Mouse (Mus musculus) kidney, postnatal 25 days (tissue): ENCODE measurements at regions not wholly inside any gene's neighbourhood (a gene's known extent, or its start where the extent isn't known, plus 50 kb on each side); places are given as distances from the start of the nearest gene placed in this dataset.
A peak's percentile ranks its signal among the peaks of the same experiment; 100 is the strongest.

Experiments used
- DNase-seq, 2 experiments: peaks; one replicate each; pipeline ENCODE4 v3.0.0; 2021; ENCODE audit warnings: mixed read lengths in 2 of 2

DNA sequence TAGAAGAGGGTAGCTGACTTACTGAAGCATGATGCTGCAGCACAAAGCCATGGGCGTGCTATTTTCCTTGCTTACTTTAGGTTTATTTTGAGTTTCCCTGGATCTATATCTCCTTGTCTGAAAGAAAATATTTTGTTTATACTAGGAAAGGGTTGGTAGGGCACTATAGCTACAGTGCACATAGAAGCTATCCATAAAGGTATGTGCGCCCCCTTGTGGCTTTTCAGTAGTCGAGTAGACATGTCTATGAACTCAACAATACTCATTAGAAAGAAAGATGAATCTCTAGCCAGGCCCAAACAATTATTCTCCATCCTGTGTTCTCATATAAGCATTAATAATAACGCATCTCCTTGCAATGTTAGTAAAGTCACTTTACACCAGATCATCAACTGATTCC is 114.3 kb downstream of the Rab38 start:
- DNase-seq = peak; percentile 62 to 80

GRCm38 (mm10) chr7:88544976-88545654 is 115.0 kb downstream of the Rab38 start:
- no peak for DNase-seq

- DNase-seq = no peak
Observed at GRCm38 (mm10) chr7:88575073-88575472, 145.0 kb downstream of the Rab38 start.

DNA sequence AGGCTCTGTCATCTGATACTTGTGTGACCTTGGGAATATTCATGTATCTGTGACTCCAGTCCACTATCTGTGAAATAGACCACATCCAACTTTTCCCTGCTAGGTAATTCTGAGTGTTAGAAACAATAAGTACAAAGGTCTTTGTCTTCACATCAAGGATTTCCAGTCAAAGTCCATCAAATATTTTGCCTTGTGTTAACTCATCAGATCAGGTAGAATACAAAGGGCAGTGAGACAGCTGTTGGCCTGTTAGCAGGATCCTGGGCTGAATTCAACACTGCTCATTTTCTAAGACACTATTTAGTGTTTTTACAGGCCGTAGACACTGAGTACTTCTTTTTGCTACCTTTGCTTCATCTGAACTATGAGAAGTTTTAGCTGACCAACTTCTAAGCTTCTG is 170.7 kb downstream of the Rab38 start:
- DNase-seq = peak in 1 of 2 experiments; percentile 7
